Mouse (Mus musculus) Patski (cell line): ENCODE data around the gene Slc39a2. TPM values are rescaled to one million over a fixed set of nuclear protein-coding genes. Genes with fewer than 3 reads are reported as not detected.

Experiments
- ATAC-seq: fragments of 100-300 bp; one replicate; pipeline ENCODE4 v1.8.0; 2021
- CTCF ChIA-PET: fragments of 350-600 bp; sonication (Branson Sonifier 250); formaldehyde crosslinking; loops from one replicate; lab custom pipeline; 2022; ENCODE audit warnings: inconsistent platforms; lab: Charles Lee
- POLR2A ChIA-PET: fragments of 350-600 bp; sonication (Branson Sonifier 250); formaldehyde crosslinking; loops from one replicate; lab custom pipeline; 2022; ENCODE audit warnings: antibody characterized with exemption, inconsistent platforms; lab: Charles Lee
- DNase-seq: peaks from one replicate; pipeline ENCODE4 v3.0.0-alpha.2; 2011; ENCODE audit warnings: low read depth, low spot score
- H3K27me3 ChIP-seq: fragments of 371-371 bp; one replicate; pipeline ENCODE4 v1.5.1; 2021
- CTCF ChIP-seq: fragments of 100-300 bp; IDR thresholded peaks from one replicate; pipeline ENCODE4 v1.5.1; 2021
- in situ Hi-C: fragments of 300-500 bp; cut with MboI; formaldehyde crosslinking; loops from 3 replicates; pipeline ENCODE4 v1.11.1; 2018; ENCODE audit warnings: low pct_unique_long_range_greater_than_20kb, mixed read lengths
- polyA plus RNA-seq: library from polyadenylated mRNA; unstranded; gene quantifications from one replicate; pipeline ENCODE4 v1.2.3, GENCODE M21; 2021

Slc39a2 gene
- polyA plus RNA-seq, 1 experiment from 2014 or later = 0.15 TPM

- H3K27me3 ChIP-seq = no peaks in the 10 kb centered on the region
- ChIA-PET CTCF (interaction anchor here (1.0 to 1.6 kb wide), 8 partner anchors 8 to 135 kb away, joined by 3 to 7 read pairs (median 4); no protein-coding TSS in a partner anchor), POLR2A (interaction anchor here (0.5 to 0.9 kb wide), 5 partner anchors 11 to 992 kb away, joined by 3 to 5 read pairs (median 4); partner anchors contain the start of genes Apex1 and Osgep)
- ATAC-seq (peak; percentile 89), DNase-seq (peak; percentile 50)
- peak; percentile 71 for TF ChIP-seq CTCF
- in situ Hi-C loops = no loop called here
Measured at GRCm38 (mm10) chr14:51883527-51884030, 9.1 kb upstream of the Slc39a2 start.

GRCm38 (mm10) chr14:51884031-51884544 lies 8.6 kb upstream of the Slc39a2 start:
- ATAC-seq (no peak), DNase-seq (no peak)
- H3K27me3 ChIP-seq = no peaks in the 10 kb centered on the region
- ChIA-PET POLR2A (interaction anchor here (0.5 to 0.9 kb wide), 3 partner anchors 11 to 960 kb away, joined by 4 to 5 read pairs (median 5); partner anchors contain the start of genes Apex1 and Osgep), CTCF (interaction anchor here (1.0 to 1.6 kb wide), 8 partner anchors 9 to 135 kb away, joined by 3 to 7 read pairs (median 4); no protein-coding TSS in a partner anchor)
- in situ Hi-C loops = no loop called here
- TF ChIP-seq CTCF = no peak

- CTCF ChIA-PET = interaction anchor here (1.2 to 1.6 kb wide), 4 partner anchors 9 to 124 kb away, joined by 3 to 7 read pairs (median 5); no protein-coding TSS in a partner anchor
- DNase-seq (peak; percentile 90), ATAC-seq (peak; percentile 99)
- in situ Hi-C loops = no loop called here
- POLR2A ChIA-PET = no interaction called here
- H3K27me3 ChIP-seq = no peaks in the 10 kb centered on the region
- TF ChIP-seq CTCF = no peak
Measured at GRCm38 (mm10) chr14:51884598-51885331, 7.9 kb upstream of the Slc39a2 start, which contains the start of gene Mettl17. TSS of gene Mettl17 (plus strand) at chr14:51884842.

- in situ Hi-C loops = no loop called here
- TF ChIP-seq CTCF = no peak
- ATAC-seq = no peak
- ChIA-PET CTCF (no interaction called here), POLR2A (no interaction called here)
- no peak for DNase-seq
- H3K27me3 ChIP-seq = no peaks in the 10 kb centered on the region
Measured at GRCm38 (mm10) chr14:51886051-51886450, 6.6 kb upstream of the Slc39a2 start.

GRCm38 (mm10) chr14:51889833-51890232 lies 2.9 kb upstream of the Slc39a2 start:
- DNase-seq (no peak), ATAC-seq (no peak)
- CTCF ChIA-PET = no interaction called here
- in situ Hi-C loops = no loop called here
- no peaks in the 10 kb centered on the region for H3K27me3 ChIP-seq
- no peak for TF ChIP-seq CTCF
- POLR2A ChIA-PET = no interaction called here

- POLR2A ChIA-PET = no interaction called here
- H3K27me3 ChIP-seq = no peaks in the 10 kb centered on the region
- TF ChIP-seq CTCF = no peak
- ATAC-seq (no peak), DNase-seq (no peak)
- in situ Hi-C loops = no loop called here
- CTCF ChIA-PET = interaction anchor here (0.6 to 2.6 kb wide), 2 partner anchors 10 to 38 kb away, joined by 3 to 10 read pairs; no protein-coding TSS in a partner anchor
Measured at GRCm38 (mm10) chr14:51893094-51893794, 555 bp downstream of the Slc39a2 start.

GRCm38 (mm10) chr14:51893809-51894208 lies 1.1 kb downstream of the Slc39a2 start:
- in situ Hi-C loops = no loop called here
- H3K27me3 ChIP-seq = no peaks in the 10 kb centered on the region
- ChIA-PET CTCF (interaction anchor here (2.6 kb wide), 1 partner anchor 10 kb away, joined by 10 read pairs; no protein-coding TSS in a partner anchor), POLR2A (no interaction called here)
- no peak for DNase-seq
- no peak for ATAC-seq
- TF ChIP-seq CTCF = no peak

- no peak for DNase-seq
- CTCF ChIA-PET = interaction anchor here (0.7 kb wide), 1 partner anchor 10 kb away, joined by 3 read pairs; no protein-coding TSS in a partner anchor
- ATAC-seq = no peak
- in situ Hi-C loops = no loop called here
- POLR2A ChIA-PET = interaction anchor here (0.9 kb wide), 1 partner anchor 11 kb away, joined by 4 read pairs; no protein-coding TSS in a partner anchor
- TF ChIP-seq CTCF = no peak
- H3K27me3 ChIP-seq = no peaks in the 10 kb centered on the region
Measured at GRCm38 (mm10) chr14:51895071-51895470, 2.4 kb downstream of the Slc39a2 start.

GRCm38 (mm10) chr14:51896019-51896418 lies 3.3 kb downstream of the Slc39a2 start:
- CTCF ChIA-PET = no interaction called here
- in situ Hi-C loops = no loop called here
- TF ChIP-seq CTCF = no peak
- DNase-seq (no peak), ATAC-seq (no peak)
- POLR2A ChIA-PET = interaction anchor here (0.6 kb wide), 1 partner anchor 16 kb away, joined by 4 read pairs; no protein-coding TSS in a partner anchor
- no peaks in the 10 kb centered on the region for H3K27me3 ChIP-seq
